Mouse (Mus musculus) neural tube, embryonic 11.5 days (tissue): Measurements from ENCODE around the gene Sh3glb1. TPM values are rescaled to one million over a fixed set of nuclear protein-coding genes. Genes with fewer than 3 reads are reported as not detected.

ENCODE experiments used
- ATAC-seq: fragments of 200-750 bp; cut with Nextera tagmentation; 2 replicates; pipeline ENCODE4 v1.8.0; 2017; ENCODE audit warnings: moderate number of reproducible peaks, mild to moderate bottlenecking, moderate TSS enrichment, moderate library complexity; ENCODE audit not compliant: insufficient read depth, low FRiP score, low TSS enrichment
- DNase-seq: peaks from one replicate; pipeline ENCODE4 v3.0.0-alpha.2; 2015; ENCODE audit warnings: low spot score
- H3K27ac ChIP-seq: fragments of 300-500 bp; sonication (generic); 2 replicates; pipeline ENCODE4 v1.5.1; 2014; ENCODE audit warnings: low read depth, mild to moderate bottlenecking, low read length
- H3K27me3 ChIP-seq: fragments of 300-500 bp; sonication (generic); 2 replicates; pipeline ENCODE4 v1.6.1; 2014; ENCODE audit warnings: mild to moderate bottlenecking, low read length, mixed read lengths; ENCODE audit not compliant: control insufficient read depth, insufficient read depth
- H3K36me3 ChIP-seq: fragments of 300-500 bp; sonication (generic); 2 replicates; pipeline ENCODE4 v1.6.1; 2014; ENCODE audit warnings: mild to moderate bottlenecking, low read length, moderate library complexity, mixed read lengths; ENCODE audit not compliant: control insufficient read depth, insufficient read depth
- H3K4me1 ChIP-seq: fragments of 300-500 bp; sonication (generic); 2 replicates; pipeline ENCODE4 v1.6.1; 2014; ENCODE audit warnings: low read length, mixed read lengths; ENCODE audit not compliant: control insufficient read depth, insufficient read depth
- H3K4me2 ChIP-seq: fragments of 300-500 bp; sonication (generic); 2 replicates; pipeline ENCODE4 v1.6.1; 2014; ENCODE audit warnings: low read depth, mild to moderate bottlenecking, moderate library complexity
- H3K4me3 ChIP-seq: fragments of 300-500 bp; sonication (generic); 2 replicates; pipeline ENCODE4 v1.5.1; 2014; ENCODE audit warnings: low read depth, low read length
- H3K9ac ChIP-seq: fragments of 300-500 bp; sonication (generic); 2 replicates; pipeline ENCODE4 v1.6.1; 2014; ENCODE audit warnings: mild to moderate bottlenecking, low read length
- H3K9me3 ChIP-seq: fragments of 300-500 bp; sonication (generic); 2 replicates; pipeline ENCODE4 v1.6.1; 2016; ENCODE audit warnings: low read length; ENCODE audit not compliant: control insufficient read depth
- WGBS: fragments of 180-500 bp; shearing (Covaris S2); extraction: QIAGEN DNeasy Blood & Tissue Kit; methylation state at CpG from one replicate; pipeline ENCODE4 v1.1.7; 2014; 5-methylcytosine and 5-hydroxymethylcytosine counted together
- polyA plus RNA-seq: library from polyadenylated mRNA; unstranded; fragments of >200 nt; fragmentation: Nextera tagmentation; extraction: Ambion mirVana; gene quantifications from 2 replicates; pipeline ENCODE4 v1.2.1, GENCODE M21; 2014

The Sh3glb1 gene
- polyA plus RNA-seq, 1 experiment from 2014 or later: 123 TPM

GRCm38 (mm10) chr3:144687618-144688017 lies 32.5 kb downstream of the Sh3glb1 start:
- H3K4me3 ChIP-seq: no peak overlapping the region
- H3K9me3 ChIP-seq: no peaks in the 10 kb centered on the region
- DNase-seq (no peak), ATAC-seq (no peak)
- H3K4me1 ChIP-seq: no peaks in the 10 kb centered on the region
- H3K9ac ChIP-seq: no peak overlapping the region
- no peaks in the 10 kb centered on the region for H3K27me3 ChIP-seq
- no peak overlapping the region for H3K27ac ChIP-seq
- no peaks in the 10 kb centered on the region for H3K36me3 ChIP-seq
- WGBS: 89% methylated on average over 9 of the region's 9 CpGs
- no peak overlapping the region for H3K4me2 ChIP-seq

GRCm38 (mm10) chr3:144686146-144686545 lies 34.0 kb downstream of the Sh3glb1 start:
- no peaks in the 10 kb centered on the region for H3K9me3 ChIP-seq
- H3K4me3 ChIP-seq: no peak overlapping the region
- H3K4me1 ChIP-seq: no peaks in the 10 kb centered on the region
- no peaks in the 10 kb centered on the region for H3K36me3 ChIP-seq
- no peak overlapping the region for H3K9ac ChIP-seq
- no peak for ATAC-seq
- DNase-seq: no peak
- no peak overlapping the region for H3K4me2 ChIP-seq
- H3K27me3 ChIP-seq: no peaks in the 10 kb centered on the region
- no peak overlapping the region for H3K27ac ChIP-seq
- 89% methylated on average over 5 of the region's 5 CpGs for WGBS

GRCm38 (mm10) chr3:144683136-144683814 lies 36.9 kb downstream of the Sh3glb1 start:
- Histone ChIP-seq H3K9ac (no peak overlapping the region), H3K4me3 (no peak overlapping the region), H3K4me2 (no peak overlapping the region), H3K27me3 (no peaks in the 10 kb centered on the region), H3K4me1 (no peaks in the 10 kb centered on the region), H3K36me3 (no peaks in the 10 kb centered on the region), H3K27ac (no peak overlapping the region), H3K9me3 (no peaks in the 10 kb centered on the region)
- WGBS: 92% methylated on average over 12 of the region's 12 CpGs
- DNase-seq (no peak), ATAC-seq (no peak)

GRCm38 (mm10) chr3:144681542-144681941 lies 38.6 kb downstream of the Sh3glb1 start:
- no peaks in the 10 kb centered on the region for H3K9me3 ChIP-seq
- H3K27me3 ChIP-seq: no peaks in the 10 kb centered on the region
- no peaks in the 10 kb centered on the region for H3K4me1 ChIP-seq
- ATAC-seq: no peak
- no peak overlapping the region for H3K4me2 ChIP-seq
- no peak for DNase-seq
- H3K36me3 ChIP-seq: no peaks in the 10 kb centered on the region
- no peak overlapping the region for H3K9ac ChIP-seq
- H3K4me3 ChIP-seq: no peak overlapping the region
- no peak overlapping the region for H3K27ac ChIP-seq
- 82% methylated on average over 5 of the region's 5 CpGs for WGBS

- H3K36me3 ChIP-seq: no peaks in the 10 kb centered on the region
- no peak overlapping the region for H3K27ac ChIP-seq
- H3K9ac ChIP-seq: no peak overlapping the region
- H3K4me3 ChIP-seq: no peak overlapping the region
- ATAC-seq (no peak), DNase-seq (no peak)
- H3K4me1 ChIP-seq: no peaks in the 10 kb centered on the region
- no peak overlapping the region for H3K4me2 ChIP-seq
- WGBS: 92% methylated on average over 8 of the region's 8 CpGs
- H3K9me3 ChIP-seq: no peaks in the 10 kb centered on the region
- no peaks in the 10 kb centered on the region for H3K27me3 ChIP-seq
These were observed 40.4 kb downstream of the Sh3glb1 start for GRCm38 (mm10) chr3:144679701-144680159.

GRCm38 (mm10) chr3:144679137-144679536 lies 41.0 kb downstream of the Sh3glb1 start:
- WGBS: 76% methylated on average over 4 of the region's 4 CpGs
- no peak overlapping the region for H3K4me3 ChIP-seq

GRCm38 (mm10) chr3:144677751-144678150 lies 42.4 kb downstream of the Sh3glb1 start:
- no peak overlapping the region for H3K4me3 ChIP-seq
- H3K9ac ChIP-seq: no peak overlapping the region
- no peaks in the 10 kb centered on the region for H3K9me3 ChIP-seq
- no peaks in the 10 kb centered on the region for H3K36me3 ChIP-seq
- DNase-seq: no peak
- 93% methylated on average over 6 of the region's 6 CpGs for WGBS
- H3K4me2 ChIP-seq: no peak overlapping the region
- no peak for ATAC-seq
- no peak overlapping the region for H3K27ac ChIP-seq
- no peaks in the 10 kb centered on the region for H3K27me3 ChIP-seq
- H3K4me1 ChIP-seq: no peaks in the 10 kb centered on the region

More at GRCm38 (mm10) chr3:144679137-144679536, 41.0 kb downstream of the Sh3glb1 start:
- ATAC-seq (no peak), DNase-seq (no peak)
- Histone ChIP-seq H3K4me2 (no peak overlapping the region), H3K27me3 (no peaks in the 10 kb centered on the region), H3K27ac (no peak overlapping the region), H3K9ac (no peak overlapping the region), H3K4me1 (no peaks in the 10 kb centered on the region), H3K9me3 (no peaks in the 10 kb centered on the region), H3K36me3 (no peaks in the 10 kb centered on the region)

- no peak for DNase-seq
- no peak for ATAC-seq
- no peak overlapping the region for H3K27ac ChIP-seq
- 78% methylated on average over 9 of the region's 9 CpGs for WGBS
- H3K4me3 ChIP-seq: no peak overlapping the region
- H3K9me3 ChIP-seq: no peaks in the 10 kb centered on the region
- H3K9ac ChIP-seq: no peak overlapping the region
- H3K27me3 ChIP-seq: no peaks in the 10 kb centered on the region
- no peaks in the 10 kb centered on the region for H3K36me3 ChIP-seq
- H3K4me2 ChIP-seq: no peak overlapping the region
- no peaks in the 10 kb centered on the region for H3K4me1 ChIP-seq
These were observed 43.9 kb downstream of the Sh3glb1 start for GRCm38 (mm10) chr3:144676249-144676648.

GRCm38 (mm10) chr3:144672016-144672415 lies 48.1 kb downstream of the Sh3glb1 start:
- no peaks in the 10 kb centered on the region for H3K36me3 ChIP-seq
- no peak overlapping the region for H3K4me2 ChIP-seq
- no peak for DNase-seq
- H3K9me3 ChIP-seq: no peaks in the 10 kb centered on the region
- no peaks in the 10 kb centered on the region for H3K4me1 ChIP-seq
- no peak overlapping the region for H3K4me3 ChIP-seq
- ATAC-seq: no peak
- no peak overlapping the region for H3K9ac ChIP-seq
- H3K27ac ChIP-seq: no peak overlapping the region
- H3K27me3 ChIP-seq: no peaks in the 10 kb centered on the region
- 69% methylated on average over 8 of the region's 8 CpGs for WGBS
